Mouse (Mus musculus) gonadal fat pad, adult 2 months (tissue): ENCODE data around the gene Pofut2. TPM values are rescaled to one million over a fixed set of nuclear protein-coding genes. Genes with fewer than 3 reads are reported as not detected.
A peak's percentile ranks its signal among the peaks of the same experiment; 100 is the strongest.

Experiments
- DNase-seq: peaks from one replicate; pipeline ENCODE4 v3.0.0-alpha.2; 2012; ENCODE audit warnings: low read depth
- polyA plus RNA-seq: library from polyadenylated mRNA; depleted of rRNA; stranded (reverse); fragments of >200 nt; gene quantifications from 2 replicates; pipeline ENCODE4 v1.2.3, GENCODE M21; 2012; rRNA removed

Gene Pofut2
- polyA plus RNA-seq = 54.1 and 55.7 TPM in 2 replicates

DNA sequence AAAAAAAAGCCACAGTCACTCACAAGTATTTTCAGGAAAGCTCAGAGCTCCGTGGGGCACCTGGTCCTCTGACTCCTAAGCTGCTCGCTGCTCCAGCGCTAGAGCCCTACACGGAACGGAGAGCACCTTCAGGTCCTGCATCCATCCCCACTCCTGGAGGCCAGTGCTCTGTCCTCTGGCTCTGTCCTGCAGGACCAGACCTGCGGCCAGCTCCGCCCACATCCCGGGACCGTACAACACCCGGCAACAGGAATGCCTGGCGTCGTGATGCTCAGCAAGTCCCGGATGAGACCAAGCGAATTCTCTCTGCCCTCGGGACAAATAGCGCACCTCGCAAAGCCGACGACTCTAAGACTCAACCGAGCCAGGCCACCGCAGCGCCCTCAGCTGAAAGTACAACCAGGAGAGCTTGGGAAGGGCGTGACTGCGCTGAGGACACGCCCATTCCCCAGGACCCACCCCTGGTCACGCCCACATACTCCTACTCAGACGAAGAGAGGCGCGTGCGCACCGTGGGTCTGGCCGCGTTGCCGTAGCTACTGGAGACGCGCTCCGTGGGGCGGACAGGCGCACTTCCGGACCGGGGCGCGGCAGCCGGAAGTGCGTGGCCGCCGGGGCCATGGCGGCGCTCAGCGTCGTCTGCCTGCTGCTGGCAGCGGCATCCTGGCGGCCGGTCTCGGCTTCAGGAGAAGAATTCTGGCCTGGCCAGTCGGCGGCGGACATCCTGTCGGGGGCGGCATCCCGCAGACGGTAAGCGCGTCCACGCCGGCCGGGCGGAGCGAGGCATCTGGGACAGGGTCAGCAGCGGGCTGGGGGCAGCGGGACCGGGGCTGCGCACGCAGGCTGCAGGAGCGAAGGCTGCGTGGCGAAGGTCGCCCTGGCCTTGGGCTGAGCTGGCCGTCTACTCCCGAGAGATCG lies at the start of gene Pofut2:
Gene Pofut2, plus strand, starts transcription at position 515 of the 918 bp plus-strand sequence.
- DNase-seq = peak; percentile 52

- DNase-seq = no peak
Measured at GRCm38 (mm10) chr10:77209261-77209660, 49.8 kb upstream of the Pofut2 start.

- no peak for DNase-seq
Measured at GRCm38 (mm10) chr10:77210666-77211065, 48.4 kb upstream of the Pofut2 start.

DNA sequence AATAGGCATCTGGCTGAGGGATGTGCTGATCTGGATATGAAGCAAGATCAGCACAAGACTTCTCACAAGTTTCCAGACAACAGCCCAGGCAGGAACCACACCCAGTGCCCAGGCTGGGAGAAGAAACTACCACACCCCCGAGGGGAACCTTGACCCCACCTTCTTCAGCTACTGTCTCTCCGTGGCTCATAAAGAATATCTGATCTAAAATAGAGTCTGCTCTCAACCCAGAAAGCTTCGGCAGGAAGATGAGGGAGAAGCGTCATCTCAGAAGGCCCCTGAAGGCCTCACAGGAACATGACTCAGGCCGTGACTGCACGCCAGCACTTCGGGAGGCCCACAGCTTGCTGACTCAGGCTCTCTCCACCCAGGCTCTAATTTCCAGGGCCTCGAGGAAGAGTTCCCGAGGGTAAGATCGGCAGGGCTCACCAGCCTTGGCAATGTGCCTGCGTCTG lies 47.9 kb upstream of the Pofut2 start:
- DNase-seq = no peak

GRCm38 (mm10) chr10:77212354-77213120 lies 46.5 kb upstream of the Pofut2 start:
- no peak for DNase-seq

- no peak for DNase-seq
Measured at GRCm38 (mm10) chr10:77213483-77213882, 45.5 kb upstream of the Pofut2 start.

- no peak for DNase-seq
Measured at GRCm38 (mm10) chr10:77214586-77214985, 44.4 kb upstream of the Pofut2 start.

DNA sequence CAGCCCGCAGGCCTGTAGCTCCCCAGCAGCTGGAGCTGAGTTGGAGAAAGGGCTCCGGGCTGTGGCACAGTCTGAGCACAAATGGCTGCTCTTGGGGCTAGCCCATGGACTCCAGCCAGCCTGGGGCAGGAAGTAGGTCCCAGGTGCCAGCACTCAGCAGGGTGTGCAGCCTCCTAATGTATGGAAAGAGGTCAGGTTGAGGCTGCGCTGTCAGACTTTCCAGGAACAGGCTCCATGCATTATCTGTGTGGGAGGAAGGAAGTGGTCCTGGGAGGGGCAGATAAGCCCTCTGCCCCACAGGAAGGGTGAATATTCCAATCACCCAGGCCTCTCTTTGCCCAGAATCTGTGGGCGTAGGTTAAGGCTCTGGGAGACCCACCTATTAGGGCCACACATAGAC lies 43.4 kb upstream of the Pofut2 start:
- no peak for DNase-seq

GRCm38 (mm10) chr10:77216313-77216712 lies 42.7 kb upstream of the Pofut2 start:
- no peak for DNase-seq

- DNase-seq = no peak
Measured at GRCm38 (mm10) chr10:77217155-77217731, 41.8 kb upstream of the Pofut2 start.

- no peak for DNase-seq
Measured at GRCm38 (mm10) chr10:77218059-77218458, 41.0 kb upstream of the Pofut2 start.

- DNase-seq = no peak
Measured at GRCm38 (mm10) chr10:77219411-77220025, 39.5 kb upstream of the Pofut2 start.

DNA sequence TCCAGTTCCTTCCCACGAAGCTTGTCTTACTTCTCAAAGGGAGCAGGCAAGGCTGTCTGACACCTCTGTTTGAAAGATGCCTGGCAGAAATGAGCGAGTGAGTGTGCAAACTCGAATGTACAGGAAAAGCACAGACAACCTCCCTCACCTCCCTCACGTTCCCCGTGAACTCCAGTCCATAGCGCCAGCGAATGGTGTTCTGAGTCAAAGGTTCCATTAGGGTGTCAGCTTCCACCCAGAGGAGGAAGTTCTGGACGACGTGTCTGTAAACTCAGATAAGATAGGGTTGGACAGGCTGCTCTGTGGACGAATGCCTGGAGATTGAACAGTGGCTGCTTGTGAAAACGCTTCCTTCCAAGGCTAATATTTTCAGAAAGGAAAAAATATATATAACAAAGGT lies 37.9 kb upstream of the Pofut2 start:
- no peak for DNase-seq

GRCm38 (mm10) chr10:77222963-77223552 lies 36.0 kb upstream of the Pofut2 start:
- DNase-seq = no peak

DNA sequence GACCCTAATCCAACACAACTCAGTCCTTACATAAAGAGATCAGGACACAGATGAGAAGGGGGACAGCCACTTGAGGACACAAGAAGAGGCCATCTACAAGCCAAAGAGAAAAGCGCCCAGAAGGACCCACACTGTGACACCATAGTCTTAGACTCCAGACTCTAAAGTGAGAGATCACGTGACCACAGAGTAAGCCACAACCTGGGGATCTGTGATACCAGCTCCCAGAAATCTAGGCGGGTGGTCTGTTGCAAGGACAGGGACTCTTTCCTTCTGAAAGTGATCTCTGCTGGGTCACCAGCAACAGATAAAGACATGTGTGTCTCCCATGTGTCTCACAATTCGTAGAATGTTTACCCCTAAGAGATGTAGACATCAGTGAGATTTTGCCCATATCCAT lies 34.6 kb upstream of the Pofut2 start:
- DNase-seq = no peak

DNA sequence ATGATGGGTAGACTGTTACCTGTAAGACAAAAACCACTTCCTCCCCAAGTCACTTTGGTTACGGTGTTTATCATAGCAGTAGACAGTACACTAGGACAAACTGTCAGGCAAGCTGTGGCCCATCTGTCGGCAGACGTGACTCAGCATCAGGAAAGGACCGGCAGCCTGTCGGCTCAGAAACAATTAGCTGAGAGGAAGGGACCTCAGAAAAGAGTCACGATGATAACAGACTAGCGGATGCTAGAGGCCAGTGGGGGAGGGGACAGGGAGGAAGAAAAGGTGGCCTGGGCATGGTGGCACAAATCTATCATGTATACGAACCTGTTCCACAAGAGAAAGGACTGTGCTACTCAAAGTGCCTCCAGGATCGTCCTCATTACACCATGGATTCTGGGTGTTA lies 33.6 kb upstream of the Pofut2 start:
- DNase-seq = no peak

DNA sequence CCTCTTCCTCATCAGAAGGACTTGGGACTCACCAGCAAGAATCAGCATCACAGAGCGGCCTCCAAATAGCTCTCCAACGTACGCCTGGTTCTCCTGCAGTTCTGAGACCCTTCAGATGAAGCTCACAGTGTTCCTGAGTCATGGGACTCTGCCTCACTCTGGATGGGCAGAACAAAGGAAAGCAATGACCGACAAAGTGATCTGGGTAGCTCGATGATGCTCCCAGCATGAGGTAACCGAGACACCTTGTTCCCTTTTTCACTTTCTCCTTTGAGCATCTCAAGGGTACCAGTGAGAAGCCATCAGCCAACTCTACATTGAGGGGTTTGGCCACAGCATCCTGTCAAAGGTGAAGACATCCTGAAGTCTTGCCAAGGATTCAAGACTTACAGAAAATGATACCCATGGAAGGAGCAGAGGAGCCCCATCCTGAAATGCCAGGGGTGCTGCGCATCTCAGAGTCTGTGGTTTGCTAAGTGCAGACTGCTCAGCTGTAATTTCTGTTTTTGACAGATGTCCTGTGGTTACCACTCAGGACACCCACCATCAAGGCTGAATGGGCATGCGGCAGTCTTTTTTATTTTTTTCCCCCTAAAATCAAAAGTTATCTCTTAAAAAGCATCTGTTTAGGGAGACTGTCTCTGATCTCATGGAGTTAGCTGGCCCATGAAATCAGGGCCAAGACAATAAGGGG lies 32.9 kb upstream of the Pofut2 start:
- DNase-seq = no peak

- no peak for DNase-seq
Measured at GRCm38 (mm10) chr10:77226691-77227367, 32.2 kb upstream of the Pofut2 start.

DNA sequence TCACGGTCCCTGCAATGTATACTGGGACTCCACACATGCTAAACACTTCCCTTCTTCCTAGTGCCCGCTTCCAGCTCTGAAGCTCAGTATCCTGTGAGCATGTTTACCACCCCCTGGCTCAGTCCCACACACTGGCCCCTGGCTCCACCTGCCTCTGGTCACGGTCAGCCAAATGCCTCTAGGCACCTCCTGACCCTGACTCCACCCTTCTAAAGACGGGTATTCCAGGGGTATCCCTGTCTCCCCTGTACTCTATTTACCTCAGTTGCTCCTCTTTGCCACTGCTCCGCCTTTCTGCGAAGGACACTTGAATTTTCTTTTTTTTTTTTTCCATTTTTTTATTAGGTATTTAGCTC lies 31.7 kb upstream of the Pofut2 start:
- no peak for DNase-seq
